Mouse (Mus musculus) left cerebral cortex, postnatal 4 days (tissue): ENCODE measurements around the gene Gm5346. TPM values are rescaled to one million over a fixed set of nuclear protein-coding genes. Genes with fewer than 3 reads are reported as not detected.
"Not testable (repeated sequence)": the region's sequence is repeated elsewhere in the genome, so short reads cannot be mapped to it uniquely, and the experiment has no call there.

Experiments used
- DNase-seq: peaks from one replicate; pipeline ENCODE4 v3.0.0-alpha.2; 2022
- intact Hi-C: fragments of 180-260 bp; cut with DNase I; formaldehyde crosslinking; loops from one replicate; pipeline ENCODE4 v1.15.1; 2025
- total RNA-seq, 2 experiments: library from RNA; stranded (reverse); gene quantifications; 2 replicates each; pipeline ENCODE4 v1.2.3; 2021

Gm5346 gene
- total RNA-seq = not detected

GRCm38 (mm10) chr8:43627176-43627575, at the start of gene Gm5346:
TSS of gene Gm5346 (minus strand) at chr8:43627276.
- no peak for DNase-seq
- intact Hi-C loops = no loop called here

GRCm38 (mm10) chr8:43616046-43616445, 11.0 kb downstream of the Gm5346 start:
- no peak for DNase-seq
- intact Hi-C loops = no loop called here

GRCm38 (mm10) chr8:43603657-43604056, 23.4 kb downstream of the Gm5346 start:
- DNase-seq, intact Hi-C loops: not testable (repeated sequence)

GRCm38 (mm10) chr8:43603166-43603565, 23.9 kb downstream of the Gm5346 start:
- intact Hi-C loops, DNase-seq: not testable (repeated sequence)

- intact Hi-C loops, DNase-seq: not testable (repeated sequence)
Measured at GRCm38 (mm10) chr8:43576607-43577006, 50.5 kb downstream of the Gm5346 start, which contains the start of gene Adam26a. TSS of gene Adam26a (minus strand) at chr8:43576707.

Other genes with a start within 250 kb of the Gm5346 start
- not detected for gene Adam26b, start 99.2 kb downstream of the Gm5346 start, total RNA-seq
- gene Adam26a, start 50.6 kb downstream of the Gm5346 start, total RNA-seq = not detected
- not detected for gene Adam34, start 82.8 kb upstream of the Gm5346 start, total RNA-seq